Mouse (Mus musculus) stomach, postnatal 0 days (tissue): ENCODE results near the gene Olfr605.

Experiments used
- CTCF ChIP-seq: IDR thresholded peaks from 2 replicates; pipeline ENCODE4 v1.5.1; 2016; ENCODE audit warnings: antibody characterized with exemption, low read depth, mild to moderate bottlenecking, moderate library complexity
- EP300 ChIP-seq: optimal IDR thresholded peaks from 2 replicates; pipeline ENCODE3; 2016; ENCODE audit warnings: antibody characterized with exemption

- TF ChIP-seq CTCF (no peak), EP300 (no peak)
These were observed at the start of gene Olfr605 for GRCm38 (mm10) chr7:103445339-103445738.
